Mouse (Mus musculus) cerebral cortex, adult 2 months (tissue): ENCODE results near the gene Mpped2.

Experiments used
- WGBS: fragments of 180-500 bp; shearing (Covaris S2); methylation state at CpG from one replicate; pipeline ENCODE4 v1.1.7; 2018; 5-methylcytosine and 5-hydroxymethylcytosine counted together

Mpped2 gene

GRCm38 (mm10) chr2:106692783-106693701 lies at the start of gene Mpped2:
TSS of gene Mpped2 (plus strand) at chr2:106693269.
- 2% methylated on average over 54 of the region's 56 CpGs for WGBS

- WGBS = 63% methylated on average over 3 of the region's 3 CpGs
These were observed 48.3 kb upstream of the Mpped2 start for GRCm38 (mm10) chr2:106644782-106645181.

DNA sequence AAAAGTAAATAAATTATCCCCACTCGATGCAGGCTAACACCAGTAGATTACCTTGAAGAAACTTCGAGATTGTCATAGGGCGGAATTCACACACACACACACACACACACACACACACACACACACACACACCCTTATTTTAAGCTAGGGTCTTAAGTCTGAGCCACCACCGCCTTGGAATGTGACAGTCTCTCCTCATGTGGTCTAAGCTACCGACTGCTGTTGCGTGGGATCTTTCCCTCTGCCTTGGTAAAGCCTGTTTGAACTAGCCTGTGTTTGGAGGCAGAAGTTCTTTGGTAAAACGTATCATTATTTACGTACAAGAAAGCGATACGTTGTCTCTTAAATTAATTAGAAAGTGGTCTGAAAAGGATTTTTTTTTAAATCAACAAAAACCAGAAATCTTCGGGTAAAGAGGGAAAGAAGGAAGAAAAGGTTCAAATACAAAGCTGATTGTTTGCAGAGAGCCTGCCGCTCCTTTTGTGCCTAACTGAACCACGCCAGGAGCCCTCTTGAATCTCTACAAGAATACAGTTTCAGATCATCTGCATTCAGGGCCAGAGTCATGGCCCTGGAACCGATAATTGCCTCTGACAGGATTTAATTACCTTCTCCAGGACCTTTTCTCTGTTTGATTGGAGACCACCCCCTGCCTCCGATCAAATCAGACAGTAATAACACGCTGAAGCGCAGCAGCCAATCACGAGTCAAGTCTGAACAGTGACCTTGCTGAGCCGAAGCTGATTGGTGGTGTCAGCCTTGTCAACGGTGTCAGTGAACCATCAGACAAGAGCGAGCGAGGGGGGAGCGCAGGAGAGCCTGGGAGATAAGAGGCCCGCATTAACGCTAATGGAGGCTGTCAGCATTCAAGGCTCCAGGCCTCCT lies 43.1 kb upstream of the Mpped2 start:
- 5% methylated on average over 25 of the region's 25 CpGs for WGBS

GRCm38 (mm10) chr2:106652151-106652550 lies 40.9 kb upstream of the Mpped2 start:
- WGBS = 75% methylated on average over 8 of the region's 8 CpGs

DNA sequence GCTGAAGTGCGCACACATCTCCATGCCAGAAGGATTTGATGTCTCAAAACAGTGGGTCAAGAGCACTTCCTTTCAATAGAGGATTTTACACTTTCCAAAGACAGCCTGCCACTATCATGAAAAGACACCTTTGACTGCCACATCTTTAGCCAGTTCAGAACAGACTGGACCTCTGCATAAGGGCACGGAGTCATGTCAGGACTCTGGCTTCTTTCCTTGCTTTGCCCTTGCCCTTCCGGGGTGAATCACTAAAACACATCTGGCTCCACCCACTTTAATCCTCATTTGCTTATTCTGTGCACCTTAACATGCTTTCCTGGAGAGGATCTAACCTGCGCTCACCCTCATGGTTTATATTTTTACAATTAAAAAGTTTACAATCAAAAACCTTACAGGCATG lies 40.3 kb upstream of the Mpped2 start:
- 87% methylated on average over 4 of the region's 4 CpGs for WGBS

GRCm38 (mm10) chr2:106653261-106653660 lies 39.8 kb upstream of the Mpped2 start:
- WGBS = 92% methylated on average over 4 of the region's 4 CpGs

DNA sequence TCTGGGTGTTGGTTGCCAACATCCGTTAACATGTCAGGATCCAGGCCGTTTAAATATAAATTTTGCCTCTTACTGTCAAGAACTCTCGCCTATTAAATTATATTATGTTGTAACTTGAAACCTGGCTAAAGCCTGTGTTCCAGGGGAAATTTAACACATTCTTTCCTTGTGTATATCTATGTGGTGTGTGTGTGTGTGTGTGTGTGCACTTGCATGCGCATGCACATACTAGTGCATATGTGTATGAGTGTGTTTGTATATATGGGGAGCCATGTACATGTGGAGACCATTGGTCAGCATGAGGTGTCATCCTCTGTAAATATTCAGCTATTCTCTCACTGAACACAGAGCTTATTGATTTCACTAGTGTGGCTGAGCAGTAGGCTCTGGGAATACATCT lies 37.8 kb upstream of the Mpped2 start:
- WGBS = 83% methylated on average over 4 of the region's 4 CpGs

GRCm38 (mm10) chr2:106665271-106665670 lies 27.8 kb upstream of the Mpped2 start:
- WGBS = 54% methylated on average over 11 of the region's 11 CpGs

DNA sequence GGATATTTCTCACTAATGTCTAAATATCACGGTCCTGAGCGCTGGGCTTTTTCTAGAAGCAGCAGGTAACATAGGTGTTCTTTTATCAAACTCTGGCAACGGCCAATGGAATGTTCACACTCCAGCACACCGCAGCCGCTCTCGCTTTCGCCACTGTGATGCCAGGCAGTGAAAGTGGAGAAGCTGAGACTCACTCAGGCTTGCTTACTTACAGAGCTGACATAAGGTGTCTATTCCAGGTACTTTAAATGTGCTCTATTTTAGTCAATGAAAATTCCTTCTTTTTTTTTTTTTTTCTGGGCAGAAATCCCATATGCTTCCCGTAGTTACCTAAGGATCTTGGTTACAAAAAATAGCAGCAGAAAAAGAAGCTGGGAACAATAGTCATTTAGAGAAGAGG lies 18.8 kb upstream of the Mpped2 start:
- WGBS = 64% methylated on average over 8 of the region's 8 CpGs

GRCm38 (mm10) chr2:106677449-106677848 lies 15.6 kb upstream of the Mpped2 start:
- WGBS = 85% methylated on average over 2 of the region's 2 CpGs

DNA sequence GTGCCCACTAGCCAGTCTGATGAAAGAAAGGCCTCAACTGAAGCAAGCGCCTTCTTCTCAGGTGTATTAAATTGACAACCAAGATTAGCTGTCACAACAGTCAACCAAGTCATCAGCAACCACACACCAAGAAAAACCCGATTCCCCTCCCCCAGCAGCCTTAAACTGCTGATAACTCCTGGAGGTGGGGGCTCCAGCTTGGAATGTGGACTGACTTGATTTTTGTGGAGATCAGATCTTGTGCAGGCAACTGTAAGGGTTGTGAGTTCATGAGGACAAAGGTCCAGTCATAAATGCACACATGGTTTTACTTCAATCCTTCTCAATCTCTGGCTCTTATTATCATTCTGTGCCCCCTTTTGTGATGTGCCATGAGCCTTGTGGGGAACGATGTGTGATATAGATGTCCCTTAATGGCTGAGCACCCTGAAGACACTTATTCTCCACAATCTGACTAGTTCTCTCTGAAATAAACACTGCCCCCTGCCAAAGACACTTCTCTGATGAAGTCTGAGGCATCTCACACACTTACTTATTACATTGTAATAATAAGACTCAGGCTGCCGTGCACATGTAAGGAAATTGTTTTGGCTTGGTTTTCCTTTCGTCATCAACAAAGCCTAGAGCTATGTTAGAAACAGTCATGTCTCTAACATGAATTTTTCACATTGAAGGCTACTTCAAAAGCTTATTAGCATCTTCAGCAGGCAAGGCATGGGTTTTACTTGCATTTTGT lies 13.2 kb upstream of the Mpped2 start:
- WGBS = 87% methylated on average over 5 of the region's 5 CpGs

DNA sequence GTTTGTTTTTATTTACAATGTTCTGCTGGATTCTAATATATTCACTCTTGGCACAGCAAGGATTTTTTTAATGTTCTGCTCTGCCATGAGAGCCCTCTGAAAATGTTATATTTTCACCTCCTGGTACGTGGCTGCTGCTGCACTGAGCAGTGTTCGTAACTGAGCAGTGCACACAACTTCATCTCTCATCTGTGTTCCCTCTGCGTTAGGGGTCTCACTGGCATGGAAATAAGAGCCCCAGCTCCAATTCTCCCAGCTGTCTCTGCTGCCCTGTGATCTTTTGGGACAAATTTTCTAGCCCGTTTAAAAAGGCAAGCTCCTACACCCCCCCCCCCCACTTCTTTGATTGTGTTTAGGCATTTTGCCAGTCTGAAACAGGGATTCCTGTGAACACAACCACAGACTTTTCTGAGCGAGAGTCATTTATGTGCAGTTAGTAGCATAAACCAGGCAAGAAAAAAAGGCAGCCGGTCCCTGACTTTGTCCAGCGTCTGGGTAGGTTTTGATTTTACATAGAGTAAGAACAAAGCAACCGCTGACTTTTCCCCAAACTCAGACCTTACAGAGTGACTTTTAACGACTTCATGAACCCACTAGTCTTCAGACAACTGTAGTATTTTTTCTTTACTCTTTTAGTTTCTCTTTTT lies 9.8 kb upstream of the Mpped2 start:
- WGBS = 22% methylated on average over 9 of the region's 9 CpGs

- WGBS = 48% methylated on average over 4 of the region's 4 CpGs
These were observed 9.2 kb upstream of the Mpped2 start for GRCm38 (mm10) chr2:106683832-106684231.

- WGBS = 32% methylated on average over 6 of the region's 6 CpGs
These were observed 1.2 kb upstream of the Mpped2 start for GRCm38 (mm10) chr2:106691753-106692363.

DNA sequence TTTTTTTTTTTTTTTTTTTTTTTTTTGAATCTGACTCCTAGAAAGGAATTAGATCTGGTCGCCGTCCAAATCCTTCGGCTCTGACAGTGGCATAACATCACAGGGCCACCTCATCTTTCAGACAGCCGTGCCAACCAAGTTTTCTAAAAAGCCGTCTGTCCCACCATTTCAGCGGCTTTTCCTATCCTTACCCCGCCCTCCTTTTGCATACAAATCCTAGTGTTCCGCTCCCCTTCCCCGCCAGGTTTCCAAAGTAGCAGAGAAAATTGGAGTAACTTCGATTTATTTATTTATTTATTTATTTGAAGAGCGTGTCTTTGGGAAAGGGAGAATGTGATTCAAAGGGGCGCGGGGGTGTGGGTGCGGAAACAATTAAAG lies 675 bp upstream of the Mpped2 start:
- 13% methylated on average over 14 of the region's 14 CpGs for WGBS

DNA sequence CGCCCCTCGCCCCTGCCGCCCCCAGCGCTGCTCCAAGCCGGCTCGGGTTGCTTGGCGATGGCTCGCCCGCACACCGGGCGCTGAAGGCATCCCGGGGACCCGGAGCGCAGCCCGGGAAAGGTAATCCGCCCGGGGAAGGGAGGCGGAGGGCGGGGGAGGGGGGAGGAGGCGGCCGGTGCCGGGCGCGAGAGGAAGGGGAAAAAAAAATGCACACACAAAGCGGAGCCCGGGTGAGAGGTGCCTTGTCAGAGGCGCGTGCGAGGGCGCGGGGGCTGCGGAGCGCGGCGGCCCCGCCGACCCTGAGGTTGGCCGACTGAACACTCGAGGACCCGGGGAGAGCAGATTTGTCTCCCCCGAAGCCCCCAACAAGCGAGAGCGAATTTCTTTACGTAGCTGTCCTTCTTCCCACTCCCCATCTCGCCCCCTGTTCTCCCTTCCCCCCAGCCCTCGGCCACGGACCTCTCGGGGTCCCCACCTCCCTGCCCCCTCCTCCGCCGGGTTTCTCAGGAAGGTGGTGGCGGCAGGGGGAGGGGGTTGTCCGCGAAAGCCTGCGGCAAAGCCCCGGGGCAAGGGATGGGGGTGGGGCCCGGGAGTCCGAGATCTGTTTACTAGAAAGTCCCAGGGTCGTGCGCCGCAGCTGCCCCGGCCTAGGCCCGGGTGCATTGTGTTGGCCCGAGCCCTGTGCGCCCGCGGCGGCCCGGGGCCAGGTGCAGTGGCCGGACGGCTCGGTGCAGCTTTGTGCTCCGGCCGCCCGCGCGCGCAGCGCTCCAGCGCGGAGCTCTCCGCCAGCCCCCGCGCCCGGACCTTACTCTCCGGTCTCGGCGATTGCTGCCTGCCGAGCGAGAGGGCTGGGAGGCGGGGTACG lies 865 bp downstream of the Mpped2 start:
- WGBS = under 1% methylated on average over 88 of the region's 91 CpGs

- 1% methylated on average over 10 of the region's 10 CpGs for WGBS
These were observed 1.5 kb downstream of the Mpped2 start for GRCm38 (mm10) chr2:106694567-106694885.

GRCm38 (mm10) chr2:106694886-106695733 lies 2.0 kb downstream of the Mpped2 start:
- 1% methylated on average over 41 of the region's 41 CpGs for WGBS

GRCm38 (mm10) chr2:106695734-106696022 lies 2.6 kb downstream of the Mpped2 start:
- 7% methylated on average over 13 of the region's 13 CpGs for WGBS
